Mouse (Mus musculus) ES-Bruce4 (cell line): ENCODE results near the gene Cd2. TPM values are rescaled to one million over a fixed set of nuclear protein-coding genes. Genes with fewer than 3 reads are reported as not detected.

Experiments
- H3K27ac ChIP-seq: 2 replicates; pipeline ENCODE4 v1.5.1; 2012; ENCODE audit warnings: low read length, inconsistent platforms; ENCODE audit not compliant: insufficient read depth
- H3K27me3 ChIP-seq: 2 replicates; pipeline ENCODE4 v1.6.1; 2012; ENCODE audit warnings: mild to moderate bottlenecking, low read length, inconsistent platforms; ENCODE audit not compliant: control insufficient read depth, poor library complexity, insufficient read depth, severe bottlenecking
- H3K36me3 ChIP-seq: 2 replicates; pipeline ENCODE4 v1.6.1; 2012; ENCODE audit warnings: inconsistent platforms, mild to moderate bottlenecking, low read length, moderate library complexity; ENCODE audit not compliant: control insufficient read depth, poor library complexity, insufficient read depth, severe bottlenecking
- H3K4me1 ChIP-seq: one replicate; pipeline ENCODE4 v1.8.1; 2011; ENCODE audit warnings: low read length; ENCODE audit not compliant: control insufficient read depth, insufficient read depth
- H3K4me3 ChIP-seq: 2 replicates; pipeline ENCODE4 v1.5.1; 2011; ENCODE audit warnings: low read depth, mild to moderate bottlenecking, low read length
- H3K9ac ChIP-seq: 2 replicates; pipeline ENCODE4 v1.6.1; 2012; ENCODE audit warnings: low read depth, mild to moderate bottlenecking, inconsistent platforms; ENCODE audit not compliant: poor library complexity, severe bottlenecking
- H3K9me3 ChIP-seq: replicated peaks from 2 replicates; pipeline ENCODE4 v1.6.1; 2012; ENCODE audit warnings: mild to moderate bottlenecking, low read length, inconsistent platforms; ENCODE audit not compliant: control insufficient read depth, poor library complexity, insufficient read depth, severe bottlenecking
- CTCF ChIP-seq: IDR thresholded peaks from one replicate; pipeline ENCODE4 v1.8.1; 2011; ENCODE audit warnings: low read depth, low read length
- EP300 ChIP-seq: IDR thresholded peaks from 2 replicates; pipeline ENCODE4 v1.6.1; 2011; ENCODE audit warnings: low read depth, low read length; ENCODE audit not compliant: insufficient read depth
- POLR2A ChIP-seq: IDR thresholded peaks from one replicate; pipeline ENCODE4 v1.8.1; 2011; ENCODE audit warnings: low read length; ENCODE audit not compliant: insufficient read depth
- polyA plus RNA-seq: library from polyadenylated mRNA; stranded (reverse); fragments of >200 nt; gene quantifications from 2 replicates; pipeline ENCODE4 v1.2.4, GENCODE M21; 2011; ENCODE audit warnings: low read depth; ENCODE audit not compliant: missing spikeins, insufficient read depth, insufficient read length

Gene Cd2
- polyA plus RNA-seq, 1 experiment = 1.8 TPM

DNA sequence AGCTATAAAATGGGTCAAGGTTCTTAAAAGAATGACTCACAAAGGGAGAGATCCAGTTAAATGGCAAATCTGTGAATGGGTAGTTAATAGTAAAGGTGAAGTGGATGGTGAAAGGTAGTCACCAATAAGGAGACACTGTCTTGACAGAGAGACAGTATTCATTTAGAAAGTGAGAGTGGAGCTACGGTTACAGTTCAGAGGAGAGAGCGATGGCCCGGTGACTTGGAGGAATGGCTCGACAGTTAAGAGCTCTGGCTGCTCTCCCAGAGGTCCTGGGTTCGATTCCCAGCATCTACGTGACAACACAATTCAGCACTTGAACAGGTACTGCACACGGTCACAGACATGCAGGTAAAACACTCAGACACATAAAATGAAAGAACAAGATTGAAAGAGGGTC lies 2.3 kb upstream of the Cd2 start:
- peaks cover 8% of the 10 kb centered on the region for H3K4me1 ChIP-seq
- H3K9ac ChIP-seq = no peak overlapping the region
- H3K27me3 ChIP-seq = no peaks in the 10 kb centered on the region
- H3K9me3 ChIP-seq = no peaks in the 10 kb centered on the region
- no peak overlapping the region for H3K4me3 ChIP-seq
- H3K36me3 ChIP-seq = no peaks in the 10 kb centered on the region
- no peak overlapping the region for H3K27ac ChIP-seq
- TF ChIP-seq EP300 = no peak
- no peak for TF ChIP-seq POLR2A
- no peak for TF ChIP-seq CTCF

- Histone ChIP-seq H3K9ac (no peak overlapping the region), H3K9me3 (no peaks in the 10 kb centered on the region), H3K4me3 (no peak overlapping the region), H3K27ac (no peak overlapping the region), H3K36me3 (no peaks in the 10 kb centered on the region), H3K4me1 (peaks cover 2% of the 10 kb centered on the region), H3K27me3 (no peaks in the 10 kb centered on the region)
- no peak for TF ChIP-seq CTCF
- TF ChIP-seq POLR2A = no peak
- TF ChIP-seq EP300 = no peak
These were observed 1.7 kb upstream of the Cd2 start for GRCm38 (mm10) chr3:101289406-101289805.

- no peak for TF ChIP-seq POLR2A
- no peak for TF ChIP-seq EP300
- TF ChIP-seq CTCF = no peak
- no peaks in the 10 kb centered on the region for H3K36me3 ChIP-seq
- H3K27ac ChIP-seq = no peak overlapping the region
- H3K4me1 ChIP-seq = peaks cover 3% of the 10 kb centered on the region
- H3K9me3 ChIP-seq = no peaks in the 10 kb centered on the region
- H3K9ac ChIP-seq = no peak overlapping the region
- H3K4me3 ChIP-seq = no peak overlapping the region
- H3K27me3 ChIP-seq = no peaks in the 10 kb centered on the region
These were observed 1.1 kb downstream of the Cd2 start for GRCm38 (mm10) chr3:101286336-101287325.

- H3K9me3 ChIP-seq = no peaks in the 10 kb centered on the region
- no peaks in the 10 kb centered on the region for H3K36me3 ChIP-seq
- H3K4me3 ChIP-seq = no peak overlapping the region
- no peak overlapping the region for H3K27ac ChIP-seq
- H3K4me1 ChIP-seq = peaks cover 5% of the 10 kb centered on the region
- TF ChIP-seq CTCF (no peak), EP300 (no peak), POLR2A (no peak)
- H3K27me3 ChIP-seq = no peaks in the 10 kb centered on the region
- no peak overlapping the region for H3K9ac ChIP-seq
These were observed 1.9 kb downstream of the Cd2 start for GRCm38 (mm10) chr3:101285851-101286250.

DNA sequence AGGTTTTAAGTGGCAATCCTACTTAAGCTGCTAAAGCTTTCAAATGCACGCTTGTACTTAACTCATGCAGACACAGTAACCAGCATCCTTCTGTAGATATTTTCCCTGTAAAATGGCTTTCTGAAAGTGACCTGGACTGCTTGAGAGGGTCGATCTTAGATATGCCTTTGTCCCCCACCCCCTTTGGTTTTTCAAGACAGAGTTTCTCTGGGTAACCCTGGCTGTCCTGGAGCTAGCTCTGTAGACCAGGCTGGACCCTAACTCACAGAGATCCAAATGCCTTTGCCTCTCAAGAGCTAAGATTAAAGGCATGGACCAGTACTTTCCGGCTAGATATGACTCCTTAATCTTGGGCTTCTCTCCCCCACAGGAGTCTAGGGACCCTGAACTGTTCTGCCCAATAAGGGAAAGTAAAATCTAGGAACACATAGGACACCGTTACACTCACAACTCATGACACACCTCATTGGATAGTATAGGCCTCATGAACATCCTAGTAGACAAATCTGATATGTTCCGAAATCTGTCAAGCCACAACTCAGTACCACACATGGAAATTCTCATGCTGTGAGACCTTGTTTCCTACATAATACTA lies 2.6 kb downstream of the Cd2 start:
- H3K27me3 ChIP-seq = no peaks in the 10 kb centered on the region
- no peaks in the 10 kb centered on the region for H3K9me3 ChIP-seq
- no peak overlapping the region for H3K4me3 ChIP-seq
- peaks cover 6% of the 10 kb centered on the region for H3K4me1 ChIP-seq
- no peak overlapping the region for H3K27ac ChIP-seq
- no peaks in the 10 kb centered on the region for H3K36me3 ChIP-seq
- no peak overlapping the region for H3K9ac ChIP-seq
- TF ChIP-seq POLR2A = no peak
- TF ChIP-seq EP300 = no peak
- TF ChIP-seq CTCF = no peak
